Mouse (Mus musculus) cerebellum, adult 2 months (tissue): Measurements from ENCODE around the gene Acvr2a.

Source experiments
- CTCF ChIP-seq: fragments of 200-500 bp; IDR thresholded peaks from 2 replicates; pipeline ENCODE4 v1.5.1; 2011; ENCODE audit warnings: low read depth, mild to moderate bottlenecking, control low read depth, low read length, moderate library complexity, borderline replicate concordance; ENCODE audit not compliant: insufficient read depth
- POLR2A ChIP-seq: fragments of 200-500 bp; IDR thresholded peaks from 2 replicates; pipeline ENCODE4 v1.6.1; 2011; ENCODE audit warnings: low read length, control low read depth, borderline replicate concordance; ENCODE audit not compliant: insufficient read depth

DNA sequence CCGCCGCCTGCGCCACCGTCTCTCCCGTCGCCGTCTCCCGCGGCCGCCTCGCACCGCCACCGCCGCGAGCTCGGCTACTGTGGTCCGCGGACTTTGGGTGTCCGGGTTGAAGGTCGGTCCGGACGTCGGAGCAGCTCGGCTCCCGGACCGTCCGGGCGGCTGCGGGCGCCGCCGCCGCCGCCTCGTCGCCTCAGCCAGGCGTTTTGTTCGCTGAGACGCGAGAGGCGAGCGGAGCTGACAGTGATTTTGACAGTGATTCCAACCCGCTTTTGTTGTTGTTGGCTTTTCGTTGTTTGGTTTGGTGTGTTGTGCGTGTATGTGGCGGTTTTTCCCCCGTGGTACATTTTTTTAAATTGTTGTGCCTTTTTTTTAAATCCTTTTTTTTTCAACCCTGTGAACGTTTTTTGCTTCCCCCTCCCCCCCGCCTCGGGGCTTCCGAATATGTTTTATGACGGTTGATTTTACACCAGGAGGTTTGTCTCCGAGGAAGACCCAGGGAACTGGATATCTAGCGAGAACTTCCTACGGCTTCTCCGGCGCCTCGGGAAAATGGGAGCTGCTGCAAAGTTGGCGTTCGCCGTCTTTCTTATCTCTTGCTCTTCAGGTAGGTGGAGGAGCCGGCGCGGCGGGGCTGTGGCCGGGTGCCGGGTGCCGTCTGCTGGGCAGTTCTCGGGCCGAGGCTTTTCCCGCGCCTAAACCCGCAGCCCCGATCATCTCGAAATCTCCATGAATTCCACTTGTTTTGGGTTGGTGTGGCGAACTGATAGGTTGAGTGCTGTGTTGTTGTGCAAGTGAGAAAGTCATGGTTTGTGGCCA is 522 bp downstream of the Acvr2a start:
- TF ChIP-seq CTCF (no peak), POLR2A (no peak)
